Mouse (Mus musculus) brown adipose tissue, adult 24 weeks (tissue): ENCODE measurements around the gene Dolk. TPM values are rescaled to one million over a fixed set of nuclear protein-coding genes. Genes with fewer than 3 reads are reported as not detected.

Experiments used
- polyA plus RNA-seq: library from polyadenylated mRNA; stranded (reverse); fragments of >200 nt; gene quantifications from 2 replicates; pipeline ENCODE4 v1.2.4, GENCODE M21; 2012; ENCODE audit not compliant: missing spikeins, insufficient read depth, insufficient read length

The Dolk gene
- polyA plus RNA-seq, 1 experiment = 40.5 TPM

Other genes with a start within 250 kb of the Dolk start
- 6.2 and 6.6 TPM in 2 replicates for gene Wdr34, start 237.5 kb downstream of the Dolk start, polyA plus RNA-seq
- gene Set, start 229.0 kb downstream of the Dolk start, polyA plus RNA-seq = 131 and 139 TPM in 2 replicates
- gene Pkn3, start 208.7 kb downstream of the Dolk start, polyA plus RNA-seq = 1.3 and 4.2 TPM in 2 replicates
- 3.8 and 5.7 TPM in 2 replicates for gene Zdhhc12, start 192.7 kb downstream of the Dolk start, polyA plus RNA-seq
- gene Zer1, start 161.7 kb downstream of the Dolk start, polyA plus RNA-seq = 19.2 and 23.8 TPM in 2 replicates
- gene Tbc1d13, start 152.6 kb downstream of the Dolk start, polyA plus RNA-seq = 28.8 and 38.6 TPM in 2 replicates
- 64.4 and 85.8 TPM in 2 replicates for gene Endog, start 114.8 kb downstream of the Dolk start, polyA plus RNA-seq
- 11.0 and 12.7 TPM in 2 replicates for gene Spout1, start 107.9 kb downstream of the Dolk start, polyA plus RNA-seq
- 17.4 and 19.1 TPM in 2 replicates for gene Kyat1, start 80.5 kb downstream of the Dolk start, polyA plus RNA-seq
- 11.9 and 14.8 TPM in 2 replicates for gene Lrrc8a, start 48.6 kb downstream of the Dolk start, polyA plus RNA-seq
- not detected in 2 replicates for gene Gm28035, start 45.8 kb downstream of the Dolk start, polyA plus RNA-seq
- 16.2 and 19.3 TPM in 2 replicates for gene Phyhd1, start 20.1 kb downstream of the Dolk start, polyA plus RNA-seq
- gene Gm28038, start 5.3 kb downstream of the Dolk start, polyA plus RNA-seq = not detected in 2 replicates
- gene Nup188, start 63 bp upstream of the Dolk start, polyA plus RNA-seq = 10.9 and 19.5 TPM in 2 replicates
- 66.4 and 76.9 TPM in 2 replicates for gene Sh3glb2, start 73.0 kb upstream of the Dolk start, polyA plus RNA-seq
- gene Miga2, start 77.9 kb upstream of the Dolk start, polyA plus RNA-seq = 77.1 and 78.5 TPM in 2 replicates
- gene Dolpp1, start 105.9 kb upstream of the Dolk start, polyA plus RNA-seq = 10.4 and 13.8 TPM in 2 replicates
- 378 and 560 TPM in 2 replicates for gene Crat, start 129.5 kb upstream of the Dolk start, polyA plus RNA-seq
- 83.8 and 94.3 TPM in 2 replicates for gene Ptpa, start 129.7 kb upstream of the Dolk start, polyA plus RNA-seq
- gene Ier5l, start 187.9 kb upstream of the Dolk start, polyA plus RNA-seq = 2.5 and 3.5 TPM in 2 replicates